Mouse (Mus musculus): ENCODE results near the gene Clcn2. TPM values are rescaled to one million over a fixed set of nuclear protein-coding genes. Genes with fewer than 3 reads are reported as not detected.

The Clcn2 gene
- total RNA-seq, 2 experiments from 2014 or later = 15.2 to 26.5 TPM

DNA sequence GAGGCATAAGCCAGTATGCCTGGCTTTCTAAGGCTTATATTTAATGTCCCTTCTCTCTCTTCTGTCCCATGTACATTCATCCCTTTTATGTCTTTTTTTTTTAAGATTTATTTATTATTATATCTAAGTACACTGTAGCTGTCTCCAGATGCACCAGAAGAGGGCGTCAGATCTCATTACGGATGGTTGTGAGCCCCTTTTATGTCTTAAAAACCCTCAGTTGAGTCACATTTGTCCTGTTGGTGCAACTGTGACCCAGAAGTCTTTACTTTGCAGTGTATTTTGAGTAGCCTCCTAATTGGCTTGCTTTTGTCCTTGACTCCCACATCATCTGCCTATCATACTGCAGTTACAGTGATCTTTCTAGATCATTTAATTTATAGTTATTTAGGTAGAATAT lies 64.2 kb downstream of the Clcn2 start:
- DNase-seq = no peak

Other genes with a start within 250 kb of the Clcn2 start
- gene Eif2b5, start 218.9 kb downstream of the Clcn2 start, total RNA-seq (2021) = 10 to 100 TPM; 56.6 to 61.4 TPM
- gene Dvl3, start 200.8 kb downstream of the Clcn2 start, total RNA-seq (2021) = 10 to 100 TPM; 38.9 to 43.5 TPM
- 100 to 1,000 TPM; 277 to 296 TPM for gene Ap2m1, start 182.3 kb downstream of the Clcn2 start, total RNA-seq (2021)
- gene Abcf3, start 169.2 kb downstream of the Clcn2 start, total RNA-seq (2021) = 10 to 100 TPM; 71.2 to 78.8 TPM
- gene Vwa5b2, start 128.3 kb downstream of the Clcn2 start, total RNA-seq (2021) = 1 to 10 TPM; 1.9 to 4.8 TPM
- 10 to 100 TPM in 1 of 2 experiments, 1 to 10 TPM in 1; 9.3 to 10.7 TPM for gene Eef1akmt4, start 106.2 kb downstream of the Clcn2 start, total RNA-seq (2021)
- not detected for gene Gm49333, start 106.1 kb downstream of the Clcn2 start, total RNA-seq (2021)
- 10 to 100 TPM; 16.8 to 17.9 TPM for gene Alg3, start 106.0 kb downstream of the Clcn2 start, total RNA-seq (2021)
- gene Camk2n2, start 96.5 kb downstream of the Clcn2 start, total RNA-seq (2021) = 10 to 100 TPM; 11.0 to 23.4 TPM
- 1 to 10 TPM; 7.5 to 9.1 TPM for gene Ece2, start 87.9 kb downstream of the Clcn2 start, total RNA-seq (2021)
- gene Psmd2, start 66.1 kb downstream of the Clcn2 start, total RNA-seq (2021) = 100 to 1,000 TPM; 196 to 198 TPM
- gene Eif4g1, start 49.4 kb downstream of the Clcn2 start, total RNA-seq (2021) = 100 to 1,000 TPM; 366 to 393 TPM
- gene Fam131a, start 24.5 kb downstream of the Clcn2 start, total RNA-seq (2021) = 10 to 100 TPM; 12.8 to 15.1 TPM
- 10 to 100 TPM; 26.0 to 31.7 TPM for gene Polr2h, start 81 bp downstream of the Clcn2 start, total RNA-seq (2021)
- 1 to 10 TPM; 5.2 to 6.0 TPM for gene Chrd, start 15.4 kb upstream of the Clcn2 start, total RNA-seq (2021)
- 1 to 10 TPM; 2.5 to 3.3 TPM for gene Thpo, start 16.8 kb upstream of the Clcn2 start, total RNA-seq (2021)

Data from adrenal gland, postnatal 10 days (tissue).